Mouse (Mus musculus) embryo, embryonic 11.5 days (tissue): Measurements from ENCODE around the gene Rasef.
"Not testable (repeated sequence)": the region's sequence is repeated elsewhere in the genome, so short reads cannot be mapped to it uniquely, and the experiment has no call there.

Source experiments
- DNase-seq: peaks from one replicate; pipeline ENCODE4 v3.0.0-alpha.2; 2012; ENCODE audit warnings: low read depth, low spot score

Gene Rasef

GRCm38 (mm10) chr4:73790260-73791185 lies at the start of gene Rasef:
Gene Rasef, minus strand, starts transcription at chr4:73790994.
- DNase-seq, result no peak

GRCm38 (mm10) chr4:73826587-73826986 lies 35.8 kb upstream of the Rasef start:
- DNase-seq, result no peak

GRCm38 (mm10) chr4:73791186-73791540 lies 369 bp upstream of the Rasef start:
- no peak for DNase-seq

GRCm38 (mm10) chr4:73789534-73789933 lies 1.3 kb downstream of the Rasef start:
- DNase-seq, result no peak

- DNase-seq, result no peak
Observed at GRCm38 (mm10) chr4:73788076-73788730, 2.6 kb downstream of the Rasef start.

GRCm38 (mm10) chr4:73784147-73784546 lies 6.6 kb downstream of the Rasef start:
- no peak for DNase-seq

GRCm38 (mm10) chr4:73781061-73781460 lies 9.7 kb downstream of the Rasef start:
- no peak for DNase-seq

GRCm38 (mm10) chr4:73775266-73775665 lies 15.5 kb downstream of the Rasef start:
- DNase-seq, result no peak

- DNase-seq, result no peak
Observed at GRCm38 (mm10) chr4:73773831-73774810, 16.7 kb downstream of the Rasef start.

GRCm38 (mm10) chr4:73772028-73772427 lies 18.8 kb downstream of the Rasef start:
- DNase-seq, result no peak

GRCm38 (mm10) chr4:73770592-73770991 lies 20.2 kb downstream of the Rasef start:
- no peak for DNase-seq

GRCm38 (mm10) chr4:73768156-73768555 lies 22.6 kb downstream of the Rasef start:
- no peak for DNase-seq

- no peak for DNase-seq
Observed at GRCm38 (mm10) chr4:73748219-73748618, 42.6 kb downstream of the Rasef start.

- no peak for DNase-seq
Observed at GRCm38 (mm10) chr4:73739439-73739838, 51.4 kb downstream of the Rasef start.

GRCm38 (mm10) chr4:73719819-73720218 lies 71.0 kb downstream of the Rasef start:
- no peak for DNase-seq

- DNase-seq, result no peak
Observed at GRCm38 (mm10) chr4:73718761-73719160, 72.0 kb downstream of the Rasef start.

GRCm38 (mm10) chr4:73683216-73683615 lies 107.6 kb downstream of the Rasef start, which contains the start of gene Gm428:
Gene Gm428, plus strand, starts transcription at chr4:73683516.
- not testable (repeated sequence) for DNase-seq

GRCm38 (mm10) chr4:73668054-73668453 lies 122.7 kb downstream of the Rasef start, which contains the start of gene Gm11239:
Gene Gm11239, plus strand, starts transcription at chr4:73668354.
- DNase-seq, result not testable (repeated sequence)
